Mouse (Mus musculus) C2C12 (cell line): Measurements from ENCODE around the gene Sufu. TPM values are rescaled to one million over a fixed set of nuclear protein-coding genes. Genes with fewer than 3 reads are reported as not detected.

Experiments
- H3K27me3 ChIP-seq: one replicate; pipeline ENCODE4 v1.6.1; 2011; ENCODE audit not compliant: control insufficient read depth, insufficient read depth, insufficient read length
- H3K36me3 ChIP-seq: one replicate; pipeline ENCODE4 v1.6.1; 2011; ENCODE audit not compliant: control insufficient read depth, insufficient read depth
- H3K4me3 ChIP-seq: one replicate; pipeline ENCODE4 v1.5.1; 2011; ENCODE audit warnings: mild to moderate bottlenecking, control low read depth; ENCODE audit not compliant: poor library complexity, insufficient read depth, severe bottlenecking
- H3K79me2 ChIP-seq: one replicate; pipeline ENCODE4 v1.6.1; 2011; ENCODE audit not compliant: control insufficient read depth, insufficient read depth
- H3K79me3 ChIP-seq: one replicate; pipeline ENCODE4 v1.6.1; 2011; ENCODE audit warnings: low read depth, control low read depth
- H3ac ChIP-seq: one replicate; pipeline ENCODE3; 2011; ENCODE audit warnings: low read depth; ENCODE audit not compliant: control insufficient read depth, insufficient read length
- CEBPB ChIP-seq: IDR thresholded peaks from one replicate; pipeline ENCODE4 v1.6.1; 2011; ENCODE audit warnings: low read depth, mild to moderate bottlenecking, control low read depth, moderate library complexity
- CTCF ChIP-seq: IDR thresholded peaks from one replicate; pipeline ENCODE4 v1.5.1; 2011; ENCODE audit not compliant: control insufficient read depth, insufficient read depth, insufficient read length
- FOSL1 ChIP-seq: IDR thresholded peaks from one replicate; pipeline ENCODE4 v1.8.0; 2011; ENCODE audit warnings: mild to moderate bottlenecking, low read length; ENCODE audit not compliant: poor library complexity, insufficient read depth, severe bottlenecking
- MAX ChIP-seq: IDR thresholded peaks from one replicate; pipeline ENCODE4 v1.6.1; 2011; ENCODE audit warnings: mild to moderate bottlenecking, control low read depth
- MYOD1 ChIP-seq: IDR thresholded peaks from one replicate; pipeline ENCODE4 v1.6.1; 2011; ENCODE audit warnings: low read depth; ENCODE audit not compliant: control insufficient read depth, insufficient read length
- MYOG ChIP-seq: IDR thresholded peaks from one replicate; pipeline ENCODE4 v1.6.1; 2011; ENCODE audit not compliant: control insufficient read depth, insufficient read length; ENCODE audit errors: extremely low read depth
- USF1 ChIP-seq: IDR thresholded peaks from one replicate; pipeline ENCODE4 v1.6.1; 2011; ENCODE audit warnings: low read depth, mild to moderate bottlenecking, control low read depth, moderate library complexity
- polyA plus RNA-seq: library from polyadenylated mRNA; unstranded; fragments of >200 nt; fragmentation: generic; extraction: Trizol; gene quantifications from one replicate; pipeline ENCODE4 v1.2.1, GENCODE M21; 2012; ENCODE audit warnings: missing spikeins

Gene Sufu
- polyA plus RNA-seq, 1 experiment, result 17.8 TPM

DNA sequence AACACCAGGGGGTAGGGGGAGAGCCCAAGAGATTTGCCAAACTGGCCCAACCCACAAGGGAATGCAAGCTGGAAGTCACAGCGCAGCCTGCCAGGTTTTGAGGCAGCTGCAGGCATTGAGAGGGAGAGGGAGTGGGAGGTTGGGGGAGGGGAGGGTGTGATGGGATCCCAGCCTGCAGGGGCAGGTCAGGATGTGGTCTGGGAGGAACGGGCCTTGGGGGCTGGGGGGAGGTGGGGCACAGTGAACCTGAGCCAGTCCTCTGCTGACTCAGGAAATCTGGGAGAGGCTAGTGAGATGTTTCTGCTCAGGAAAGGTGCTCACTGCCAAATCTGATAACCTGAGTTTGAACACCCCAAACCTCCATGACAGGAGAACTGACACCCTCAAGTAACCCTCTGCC is 93.9 kb downstream of the Sufu start:
- Histone ChIP-seq H3K27me3 (no peaks in the 10 kb centered on the region), H3K36me3 (peaks cover 7% of the 10 kb centered on the region), H3K79me3 (no peaks in the 10 kb centered on the region), H3K79me2 (no peaks in the 10 kb centered on the region), H3K4me3 (no peak overlapping the region), H3ac (no peak overlapping the region)
- TF ChIP-seq CTCF (no peak), CEBPB (no peak), MYOD1 (peak; percentile 32), FOSL1 (no peak)

DNA sequence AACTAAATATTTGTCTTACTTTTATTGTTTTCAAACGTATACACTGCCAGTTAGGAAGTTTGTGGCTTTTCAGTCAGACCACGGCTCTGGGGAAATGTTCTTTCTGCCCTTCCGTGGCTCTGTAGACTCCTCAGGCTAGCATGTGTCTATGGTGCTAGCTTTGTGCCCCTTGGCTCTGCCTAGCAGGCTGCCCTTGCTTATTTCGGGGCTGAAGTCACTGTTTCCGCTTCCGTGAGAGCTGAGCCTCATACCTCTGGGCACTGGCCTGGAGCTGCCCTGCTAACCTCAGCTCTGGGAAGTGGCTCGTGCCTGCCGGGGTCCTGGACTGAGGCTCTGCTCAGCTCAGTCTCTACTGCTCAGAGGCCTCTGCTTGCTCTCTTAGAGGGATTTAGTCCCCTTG is 98.4 kb downstream of the Sufu start:
- TF ChIP-seq CTCF (no peak), FOSL1 (no peak), MYOG (no peak), CEBPB (no peak), MAX (no peak), MYOD1 (no peak), USF1 (no peak)
- no peaks in the 10 kb centered on the region for H3K79me3 ChIP-seq
- H3ac ChIP-seq, result no peak overlapping the region
- H3K4me3 ChIP-seq, result no peak overlapping the region
- no peaks in the 10 kb centered on the region for H3K79me2 ChIP-seq
- no peaks in the 10 kb centered on the region for H3K36me3 ChIP-seq
- no peaks in the 10 kb centered on the region for H3K27me3 ChIP-seq

DNA sequence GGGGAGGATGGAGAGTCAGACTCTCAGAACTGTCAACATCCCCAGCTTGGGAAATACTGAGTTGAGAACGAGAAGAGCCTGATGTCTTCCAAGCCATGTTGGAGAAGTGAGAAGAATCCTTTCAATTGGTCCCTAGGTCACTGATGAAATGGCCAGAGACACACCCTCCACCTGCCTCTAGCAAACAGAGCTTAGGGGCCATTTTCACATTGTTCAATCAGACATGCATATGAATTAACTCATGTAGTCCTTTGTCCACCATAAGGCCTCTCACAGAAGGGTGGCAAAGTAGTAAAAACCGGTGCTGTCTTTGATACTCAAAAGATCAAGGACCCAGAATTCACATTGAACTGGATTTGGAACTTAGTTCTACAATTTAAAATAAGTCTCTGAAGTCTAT is 100.5 kb downstream of the Sufu start:
- Histone ChIP-seq H3K36me3 (no peaks in the 10 kb centered on the region), H3K79me2 (peaks cover 7% of the 10 kb centered on the region), H3K79me3 (peaks cover 3% of the 10 kb centered on the region), H3K4me3 (no peak overlapping the region), H3K27me3 (no peaks in the 10 kb centered on the region), H3ac (no peak overlapping the region)
- TF ChIP-seq MYOG, result no peak
- TF ChIP-seq CEBPB, result no peak
- no peak for TF ChIP-seq MYOD1
- no peak for TF ChIP-seq CTCF
- TF ChIP-seq USF1, result no peak
- TF ChIP-seq FOSL1, result no peak
- TF ChIP-seq MAX, result no peak

DNA sequence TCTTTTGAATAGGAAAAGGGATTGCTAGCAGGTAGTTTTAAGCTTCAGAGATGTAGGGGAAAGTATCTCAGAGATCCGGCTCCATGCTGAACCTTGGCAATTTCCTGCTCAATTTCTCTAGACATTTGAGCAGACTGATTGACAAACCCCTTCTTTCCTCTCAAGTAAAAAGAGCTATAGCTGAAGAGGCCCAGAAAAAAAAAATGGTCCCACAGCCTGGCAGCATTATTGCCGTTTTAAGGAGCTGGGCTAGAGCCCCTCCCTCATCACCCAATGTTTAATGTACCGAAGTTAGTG is 102.8 kb downstream of the Sufu start:
- Histone ChIP-seq H3K36me3 (peaks cover 5% of the 10 kb centered on the region), H3K79me3 (peaks cover 17% of the 10 kb centered on the region), H3ac (no peak overlapping the region), H3K4me3 (no peak overlapping the region), H3K79me2 (peaks cover 29% of the 10 kb centered on the region), H3K27me3 (no peaks in the 10 kb centered on the region)
- TF ChIP-seq USF1, result no peak
- no peak for TF ChIP-seq MYOG
- TF ChIP-seq FOSL1, result no peak
- TF ChIP-seq CEBPB, result no peak
- no peak for TF ChIP-seq MAX
- no peak for TF ChIP-seq CTCF
- no peak for TF ChIP-seq MYOD1

DNA sequence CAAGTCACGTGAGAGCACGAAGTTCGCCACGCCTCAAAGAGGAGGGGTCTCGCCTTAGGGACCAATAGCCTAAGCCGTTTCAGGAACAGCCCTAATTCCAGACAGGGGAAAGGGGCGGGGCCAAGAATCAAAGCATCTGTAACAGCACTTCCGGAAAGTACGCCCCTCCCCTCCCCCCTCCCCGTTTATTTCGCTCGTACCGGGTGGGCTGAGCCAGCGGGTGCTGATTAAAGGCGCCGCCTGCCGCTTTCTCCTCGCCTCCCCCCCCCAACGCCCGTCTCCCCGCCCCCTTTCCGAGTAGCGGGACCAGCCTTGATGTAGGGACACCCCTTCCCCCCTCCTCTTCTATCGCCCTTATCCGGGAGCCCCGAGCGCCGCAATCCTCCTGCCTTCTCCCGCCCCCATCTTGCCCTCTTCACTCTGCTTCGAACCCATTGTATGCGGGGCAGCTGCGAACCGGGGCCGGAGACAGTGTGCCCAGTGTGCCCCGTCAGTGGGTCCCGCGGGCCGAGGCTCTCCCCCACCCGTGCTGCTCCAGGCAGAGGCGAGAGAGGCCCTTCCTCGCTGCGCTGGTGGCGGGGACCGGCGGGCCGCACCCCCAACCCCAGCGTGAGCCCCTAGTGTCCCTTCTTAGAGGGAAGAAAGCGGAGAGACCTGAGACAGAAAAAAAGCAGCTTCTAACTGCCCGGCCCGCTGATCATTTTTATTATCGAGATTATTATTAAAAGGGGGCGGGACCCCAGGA is 103.3 kb downstream of the Sufu start:
- Histone ChIP-seq H3K79me2 (peaks cover 34% of the 10 kb centered on the region), H3ac (peak overlapping the region; percentile 99), H3K79me3 (peaks cover 22% of the 10 kb centered on the region), H3K27me3 (no peaks in the 10 kb centered on the region), H3K36me3 (peaks cover 10% of the 10 kb centered on the region), H3K4me3 (peak overlapping the region; percentile 91)
- TF ChIP-seq USF1 (peak; percentile 98), CEBPB (no peak), MYOD1 (no peak), MAX (peak; percentile 14)

DNA sequence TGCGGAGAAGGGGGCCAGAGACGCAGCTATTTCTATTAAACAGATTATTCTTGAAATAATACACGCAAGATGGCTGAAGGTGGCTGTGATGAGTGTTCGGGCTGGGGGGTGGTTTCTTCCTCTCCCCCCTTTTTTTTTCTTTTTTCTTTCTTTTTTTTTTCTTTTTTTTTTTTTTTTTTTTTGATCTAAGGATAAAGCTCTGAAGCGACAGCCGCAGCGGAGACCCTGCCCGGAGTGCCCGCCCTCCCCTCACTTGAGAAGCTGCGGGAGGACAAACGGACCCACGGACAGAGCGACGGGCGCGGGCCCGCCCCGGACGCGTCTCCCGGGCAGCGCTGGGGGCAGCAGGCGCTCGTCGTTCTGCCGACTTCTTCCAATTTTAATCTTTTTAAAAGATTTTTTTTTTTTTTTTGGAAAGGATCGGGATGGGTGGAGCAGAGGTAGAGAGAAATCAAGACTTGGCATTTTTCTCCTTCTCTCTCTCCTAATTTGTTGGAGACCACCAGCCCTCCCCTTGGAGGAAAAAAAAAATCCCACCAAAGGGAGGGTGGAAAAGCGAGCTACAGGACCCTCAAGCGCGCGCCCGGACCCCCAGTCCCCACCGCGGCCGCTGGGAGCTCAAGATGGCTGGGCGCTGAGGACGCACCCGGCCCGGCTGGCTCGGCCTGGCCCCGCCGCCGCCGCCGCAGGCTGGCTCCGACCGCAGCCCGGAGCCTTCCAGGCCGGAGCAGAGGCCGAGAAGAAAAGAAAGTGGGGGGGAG is 104.1 kb downstream of the Sufu start:
- TF ChIP-seq CTCF (no peak), MAX (no peak), CEBPB (no peak), USF1 (no peak), MYOG (no peak), MYOD1 (no peak), FOSL1 (no peak)
- H3K79me3 ChIP-seq, result peaks cover 30% of the 10 kb centered on the region
- peak overlapping the region; percentile 91 for H3K4me3 ChIP-seq
- peaks cover 42% of the 10 kb centered on the region for H3K79me2 ChIP-seq
- peak overlapping the region; percentile 79 for H3ac ChIP-seq
- H3K36me3 ChIP-seq, result peaks cover 18% of the 10 kb centered on the region
- H3K27me3 ChIP-seq, result no peaks in the 10 kb centered on the region
